Mouse (Mus musculus): ENCODE data around the gene Nob1. TPM values are rescaled to one million over a fixed set of nuclear protein-coding genes. Genes with fewer than 3 reads are reported as not detected.

The Nob1 gene
- 10 to 100 TPM; 33.3 to 38.3 TPM for total RNA-seq (2021)
- long read RNA-seq, experiment 1, transcript Nob1-201 (9 exons, 1,658 nt): major isoform, 9 of 27 reads
- long read RNA-seq, experiment 1, partial matches to known transcripts: 10 of 27 reads
- long read RNA-seq, experiment 1, other reads (novel, unspliced or antisense): 8 of 27 reads
- long read RNA-seq, experiment 2, transcript Nob1-201 (9 exons, 1,658 nt): major isoform, 27 of 51 reads
- long read RNA-seq, experiment 2, partial matches to known transcripts: 20 of 51 reads
- long read RNA-seq, experiment 2, other reads (novel, unspliced or antisense): 4 of 51 reads

GRCm38 (mm10) chr8:107424597-107425229, at the start of gene Nob1:
TSS of gene Nob1 (minus strand) at chr8:107425051.
- peak; percentile 97 to 98 for DNase-seq (ENCODE audit: low spot score in 2 of 2)

- no peak for DNase-seq (ENCODE audit: low spot score in 2 of 2)
Measured at GRCm38 (mm10) chr8:107473369-107473768, 48.5 kb upstream of the Nob1 start.

GRCm38 (mm10) chr8:107472403-107473100, 47.7 kb upstream of the Nob1 start:
- no peak for DNase-seq (ENCODE audit: low spot score in 2 of 2)

GRCm38 (mm10) chr8:107470302-107470701, 45.5 kb upstream of the Nob1 start:
- DNase-seq (ENCODE audit: low spot score in 2 of 2): no peak

GRCm38 (mm10) chr8:107468811-107469302, 44.0 kb upstream of the Nob1 start:
- no peak for DNase-seq (ENCODE audit: low spot score in 2 of 2)

GRCm38 (mm10) chr8:107466642-107467041, 41.8 kb upstream of the Nob1 start:
- no peak for DNase-seq (ENCODE audit: low spot score in 2 of 2)

- DNase-seq (ENCODE audit: low spot score in 2 of 2): no peak
Measured at GRCm38 (mm10) chr8:107465332-107465990, 40.6 kb upstream of the Nob1 start.

GRCm38 (mm10) chr8:107462423-107462822, 37.6 kb upstream of the Nob1 start:
- DNase-seq (ENCODE audit: low spot score in 2 of 2): no peak

GRCm38 (mm10) chr8:107458281-107458680, 33.4 kb upstream of the Nob1 start:
- no peak for DNase-seq (ENCODE audit: low spot score in 2 of 2)

GRCm38 (mm10) chr8:107457725-107458124, 32.9 kb upstream of the Nob1 start:
- no peak for DNase-seq (ENCODE audit: low spot score in 2 of 2)

GRCm38 (mm10) chr8:107455268-107455667, 30.4 kb upstream of the Nob1 start:
- DNase-seq (ENCODE audit: low spot score in 2 of 2): peak; percentile 51 to 78

- no peak for DNase-seq (ENCODE audit: low spot score in 2 of 2)
Measured at GRCm38 (mm10) chr8:107453386-107453785, 28.5 kb upstream of the Nob1 start.

- no peak for DNase-seq (ENCODE audit: low spot score in 2 of 2)
Measured at GRCm38 (mm10) chr8:107451414-107452066, 26.7 kb upstream of the Nob1 start.

- DNase-seq (ENCODE audit: low spot score in 2 of 2): no peak
Measured at GRCm38 (mm10) chr8:107449655-107450054, 24.8 kb upstream of the Nob1 start.

- DNase-seq (ENCODE audit: low spot score in 2 of 2): no peak
Measured at GRCm38 (mm10) chr8:107449130-107449529, 24.3 kb upstream of the Nob1 start.

GRCm38 (mm10) chr8:107448382-107448889, 23.6 kb upstream of the Nob1 start:
- DNase-seq (ENCODE audit: low spot score in 2 of 2): no peak

GRCm38 (mm10) chr8:107447713-107448112, 22.9 kb upstream of the Nob1 start:
- DNase-seq (ENCODE audit: low spot score in 2 of 2): no peak

- DNase-seq (ENCODE audit: low spot score in 2 of 2): no peak
Measured at GRCm38 (mm10) chr8:107444626-107445025, 19.8 kb upstream of the Nob1 start.

GRCm38 (mm10) chr8:107439880-107440625, 15.2 kb upstream of the Nob1 start:
- no peak for DNase-seq (ENCODE audit: low spot score in 2 of 2)

GRCm38 (mm10) chr8:107437711-107438110, 12.9 kb upstream of the Nob1 start:
- DNase-seq (ENCODE audit: low spot score in 2 of 2): no peak

Measured in layer of hippocampus, postnatal 14 days (tissue).